Mouse (Mus musculus) limb, embryonic 13.5 days (tissue): ENCODE measurements at regions not wholly inside any gene's neighbourhood (a gene's known extent, or its start where the extent isn't known, plus 50 kb on each side); places are given as distances from the start of the nearest gene placed in this dataset.
A peak's percentile ranks its signal among the peaks of the same experiment; 100 is the strongest.

ENCODE experiments used
- ATAC-seq: fragments of 200-750 bp; cut with Nextera tagmentation; 2 replicates; pipeline ENCODE4 v1.8.0; 2017; ENCODE audit warnings: low read depth, moderate number of reproducible peaks, moderate TSS enrichment; ENCODE audit not compliant: low FRiP score
- H3K27ac ChIP-seq: fragments of 300-500 bp; sonication (generic); 2 replicates; pipeline ENCODE4 v1.5.1; 2015; ENCODE audit warnings: inconsistent platforms, mild to moderate bottlenecking, moderate library complexity
- H3K27me3 ChIP-seq: fragments of 300-500 bp; sonication (generic); 2 replicates; pipeline ENCODE4 v1.6.1; 2015; ENCODE audit warnings: mild to moderate bottlenecking, inconsistent platforms
- H3K36me3 ChIP-seq: fragments of 300-500 bp; sonication (generic); 2 replicates; pipeline ENCODE4 v1.6.1; 2015; ENCODE audit warnings: inconsistent platforms, mild to moderate bottlenecking, moderate library complexity
- H3K4me1 ChIP-seq: fragments of 300-500 bp; sonication (generic); 2 replicates; pipeline ENCODE4 v1.6.1; 2015; ENCODE audit warnings: inconsistent platforms
- H3K4me2 ChIP-seq: fragments of 300-500 bp; sonication (generic); replicated peaks from 2 replicates; pipeline ENCODE4 v1.6.1; 2015; ENCODE audit warnings: inconsistent platforms, mild to moderate bottlenecking, moderate library complexity
- H3K4me3 ChIP-seq: fragments of 300-500 bp; sonication (generic); 2 replicates; pipeline ENCODE4 v1.5.1; 2015; ENCODE audit warnings: moderate library complexity, mild to moderate bottlenecking, inconsistent platforms
- H3K9ac ChIP-seq: fragments of 300-500 bp; sonication (generic); 2 replicates; pipeline ENCODE4 v1.6.1; 2015; ENCODE audit warnings: mild to moderate bottlenecking, inconsistent platforms
- H3K9me3 ChIP-seq: fragments of 300-500 bp; sonication (generic); 2 replicates; pipeline ENCODE4 v1.6.1; 2016; ENCODE audit warnings: inconsistent platforms
- WGBS: fragments of 180-500 bp; shearing (Covaris S2); methylation state at CpG from one replicate; pipeline ENCODE4 v1.1.7; 2015; 5-methylcytosine and 5-hydroxymethylcytosine counted together

DNA sequence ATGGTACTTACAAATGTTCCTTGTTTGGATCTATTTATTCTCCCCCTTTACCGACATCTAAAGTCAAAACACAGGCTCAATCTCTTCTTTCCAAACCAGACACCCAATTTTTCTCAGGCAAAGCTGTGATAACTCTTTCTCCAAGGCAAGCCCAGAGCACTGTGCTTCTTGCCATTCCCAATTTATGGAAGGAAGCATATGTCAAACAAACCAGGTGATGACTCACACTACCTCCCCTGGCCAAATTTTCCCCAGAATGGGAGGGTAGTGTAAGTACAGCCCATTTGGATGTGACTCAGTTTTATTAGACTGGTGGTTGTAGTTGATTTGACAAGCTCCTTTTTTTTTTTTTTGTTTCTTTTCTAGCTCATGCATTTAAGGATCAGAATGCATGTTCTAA is 313.0 kb downstream of the Tex13c3 start:
- WGBS = 79% methylated on average over 1 of the region's 1 CpGs
- no peak overlapping the region for H3K4me3 ChIP-seq
- no peak for ATAC-seq
- no peaks in the 10 kb centered on the region for H3K9me3 ChIP-seq
- no peak overlapping the region for H3K4me2 ChIP-seq
- H3K36me3 ChIP-seq = no peaks in the 10 kb centered on the region
- no peaks in the 10 kb centered on the region for H3K27me3 ChIP-seq
- H3K27ac ChIP-seq = no peak overlapping the region
- no peak overlapping the region for H3K9ac ChIP-seq
- H3K4me1 ChIP-seq = no peaks in the 10 kb centered on the region

- Histone ChIP-seq H3K4me1 (no peaks in the 10 kb centered on the region), H3K4me2 (peak overlapping the region; percentile 45), H3K27me3 (no peaks in the 10 kb centered on the region), H3K4me3 (0 out of 2 replicates have a peak overlapping the region, but pooled peaks have one; percentile 7), H3K36me3 (no peaks in the 10 kb centered on the region), H3K27ac (no peak overlapping the region), H3K9ac (no peak overlapping the region), H3K9me3 (no peaks in the 10 kb centered on the region)
- peak; percentile 71; the same call in 1 of the 2 replicates for ATAC-seq
- 58% methylated on average over 12 of the region's 12 CpGs for WGBS
Measured at GRCm38 (mm10) chrX:19167121-19167853, 313.8 kb downstream of the Tex13c3 start.

GRCm38 (mm10) chrX:19165891-19166644 is 315.1 kb downstream of the Tex13c3 start:
- Histone ChIP-seq H3K4me2 (no peak overlapping the region), H3K4me3 (peak overlapping the region; percentile 11; the same call in 1 of the 2 replicates), H3K9me3 (no peaks in the 10 kb centered on the region), H3K27me3 (no peaks in the 10 kb centered on the region), H3K4me1 (no peaks in the 10 kb centered on the region), H3K27ac (no peak overlapping the region), H3K36me3 (no peaks in the 10 kb centered on the region), H3K9ac (no peak overlapping the region)
- no peak for ATAC-seq
- 76% methylated on average over 5 of the region's 5 CpGs for WGBS

DNA sequence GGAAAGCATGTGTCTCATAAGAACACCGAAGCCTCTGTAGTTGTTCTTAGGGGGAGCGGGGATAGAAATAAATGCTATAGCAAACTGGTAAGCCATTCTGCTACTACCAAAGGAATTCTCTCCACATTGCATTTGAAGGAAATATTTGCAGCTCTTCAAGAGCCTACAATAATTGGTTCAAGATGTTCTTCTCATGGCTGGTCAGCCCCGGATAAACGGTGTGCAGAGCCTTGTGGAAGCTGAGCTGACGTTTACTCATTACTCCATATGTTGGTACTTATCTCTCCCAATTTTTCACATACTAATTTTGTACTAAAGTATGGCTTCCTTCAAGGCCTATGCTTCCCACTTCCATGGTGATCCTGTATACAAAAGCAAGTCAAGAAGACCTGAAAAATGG is 317.0 kb downstream of the Tex13c3 start:
- no peak overlapping the region for H3K27ac ChIP-seq
- ATAC-seq = no peak
- H3K4me3 ChIP-seq = no peak overlapping the region
- no peaks in the 10 kb centered on the region for H3K27me3 ChIP-seq
- H3K36me3 ChIP-seq = no peaks in the 10 kb centered on the region
- no peak overlapping the region for H3K4me2 ChIP-seq
- no peaks in the 10 kb centered on the region for H3K9me3 ChIP-seq
- no peaks in the 10 kb centered on the region for H3K4me1 ChIP-seq
- 49% methylated on average over 5 of the region's 5 CpGs for WGBS
- H3K9ac ChIP-seq = no peak overlapping the region

DNA sequence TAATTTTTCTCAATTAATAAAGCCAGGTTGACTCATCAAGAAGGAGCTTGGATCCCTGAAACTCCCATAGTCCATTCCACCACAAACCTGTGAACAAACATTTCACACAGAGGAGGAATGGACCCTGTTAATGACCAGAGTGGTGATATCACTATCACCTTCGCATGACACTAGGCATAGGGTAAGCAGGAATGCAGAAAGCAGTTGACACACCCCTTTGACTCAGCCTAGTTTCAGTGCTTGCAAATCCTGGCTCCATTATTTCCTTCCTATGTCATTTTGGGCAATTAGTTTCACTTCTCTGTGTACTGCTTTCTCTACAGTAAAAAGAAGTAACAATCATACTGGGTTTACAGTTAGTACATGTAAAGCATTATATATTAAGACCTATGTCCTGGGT is 318.2 kb downstream of the Tex13c3 start:
- Histone ChIP-seq H3K9me3 (no peaks in the 10 kb centered on the region), H3K27me3 (no peaks in the 10 kb centered on the region), H3K4me2 (no peak overlapping the region), H3K36me3 (no peaks in the 10 kb centered on the region), H3K4me3 (no peak overlapping the region), H3K9ac (no peak overlapping the region), H3K27ac (no peak overlapping the region), H3K4me1 (no peaks in the 10 kb centered on the region)
- ATAC-seq = no peak
- WGBS = 75% methylated on average over 1 of the region's 1 CpGs

- Histone ChIP-seq H3K27me3 (no peaks in the 10 kb centered on the region), H3K36me3 (no peaks in the 10 kb centered on the region), H3K4me3 (no peak overlapping the region), H3K4me1 (no peaks in the 10 kb centered on the region), H3K4me2 (no peak overlapping the region), H3K27ac (no peak overlapping the region), H3K9ac (no peak overlapping the region), H3K9me3 (no peaks in the 10 kb centered on the region)
- ATAC-seq = no peak
Measured at GRCm38 (mm10) chrX:19162351-19162750, 318.8 kb downstream of the Tex13c3 start.

DNA sequence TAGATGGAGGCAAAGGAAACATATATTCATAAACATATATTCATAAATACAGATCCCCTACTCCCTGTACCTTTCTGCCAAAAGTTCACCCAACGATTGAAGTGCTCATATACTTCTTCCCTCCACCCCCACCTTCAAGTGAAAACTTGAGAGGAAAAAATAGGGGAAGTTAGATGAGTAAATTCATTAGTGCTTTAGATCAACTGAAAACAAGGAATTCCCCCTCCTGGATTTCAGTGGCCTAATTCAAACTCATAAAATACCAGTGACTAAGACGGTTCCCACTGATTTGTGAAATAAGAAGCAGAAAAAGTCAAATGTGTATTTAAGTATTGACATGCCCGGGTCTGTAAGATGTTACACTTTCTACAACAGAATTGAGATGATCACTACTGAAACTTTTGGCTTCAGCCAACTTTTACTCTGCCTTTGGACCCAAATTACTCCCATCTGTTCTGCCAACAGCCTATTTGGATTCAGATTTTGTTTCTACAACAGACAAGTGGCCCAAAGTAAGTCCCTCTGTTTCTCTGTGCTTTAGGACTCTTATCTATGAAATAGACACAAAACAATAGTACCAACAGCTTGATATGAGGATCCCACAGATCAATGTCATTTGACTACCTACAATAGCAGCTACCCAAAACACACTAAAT is 320.7 kb downstream of the Tex13c3 start:
- H3K27me3 ChIP-seq = no peaks in the 10 kb centered on the region
- H3K27ac ChIP-seq = no peak overlapping the region
- H3K4me2 ChIP-seq = no peak overlapping the region
- H3K9me3 ChIP-seq = no peaks in the 10 kb centered on the region
- H3K4me1 ChIP-seq = no peaks in the 10 kb centered on the region
- H3K36me3 ChIP-seq = no peaks in the 10 kb centered on the region
- 52% methylated on average over 3 of the region's 3 CpGs for WGBS
- no peak for ATAC-seq
- no peak overlapping the region for H3K4me3 ChIP-seq
- no peak overlapping the region for H3K9ac ChIP-seq

DNA sequence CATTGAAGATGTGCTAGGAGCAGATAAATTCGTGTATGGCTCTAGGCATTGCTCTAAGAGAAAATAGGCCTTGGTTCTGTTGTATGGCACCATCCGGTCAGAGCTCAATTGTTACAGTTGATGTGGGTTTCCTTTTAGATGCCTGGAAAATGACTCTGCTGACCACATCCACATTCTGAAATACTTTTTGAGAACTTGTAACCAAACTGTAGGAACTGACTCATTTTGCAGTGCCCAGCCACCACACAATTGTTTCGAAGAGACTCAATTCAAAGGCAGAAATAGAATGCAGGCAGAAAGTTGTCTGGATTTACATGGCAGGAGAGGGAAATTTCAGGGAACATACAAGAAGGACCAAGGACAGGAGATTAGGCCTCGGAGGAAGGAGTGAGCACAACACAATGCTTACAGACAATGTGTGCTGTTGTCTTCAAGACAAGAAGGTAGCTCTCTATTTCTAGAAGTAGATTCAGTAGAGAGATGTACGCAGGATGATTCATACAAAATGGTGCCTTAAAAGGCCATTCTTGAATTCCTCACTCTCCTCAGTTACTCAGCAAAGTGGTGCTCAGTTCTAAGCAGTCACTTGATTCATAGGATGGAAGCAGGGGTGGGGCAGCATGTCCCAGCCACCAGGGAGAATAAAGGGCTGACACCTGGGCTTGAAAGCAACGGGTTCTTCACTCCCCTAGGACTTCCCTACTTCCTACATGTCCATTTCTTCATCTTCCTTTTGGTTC is 323.5 kb downstream of the Tex13c3 start:
- Histone ChIP-seq H3K27me3 (no peaks in the 10 kb centered on the region), H3K9me3 (no peaks in the 10 kb centered on the region), H3K4me1 (no peaks in the 10 kb centered on the region), H3K36me3 (no peaks in the 10 kb centered on the region), H3K4me3 (no peak overlapping the region), H3K4me2 (no peak overlapping the region), H3K27ac (no peak overlapping the region), H3K9ac (no peak overlapping the region)
- WGBS = 76% methylated on average over 6 of the region's 6 CpGs
- ATAC-seq = no peak

DNA sequence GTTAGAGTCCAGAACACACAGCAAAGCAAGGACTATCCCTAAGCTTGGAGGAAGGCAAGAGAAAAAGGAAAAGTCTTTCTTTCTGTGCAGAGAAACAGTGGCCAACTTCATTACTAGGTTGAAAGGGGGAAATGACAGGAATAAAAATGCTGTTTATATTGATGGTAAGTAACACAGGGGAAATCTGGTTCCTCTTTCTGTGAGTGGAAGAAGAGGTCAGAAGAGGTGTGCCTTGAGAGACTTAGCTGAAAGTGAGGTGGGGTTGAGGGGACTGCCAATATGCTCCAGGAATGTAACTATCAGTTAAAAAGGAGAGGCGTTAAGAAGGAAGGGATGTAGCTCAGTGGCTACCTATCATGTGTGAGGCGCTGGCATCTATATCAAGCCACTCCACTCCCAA is 327.5 kb downstream of the Tex13c3 start:
- Histone ChIP-seq H3K4me1 (no peaks in the 10 kb centered on the region), H3K36me3 (no peaks in the 10 kb centered on the region), H3K4me2 (no peak overlapping the region), H3K9me3 (no peaks in the 10 kb centered on the region), H3K27me3 (no peaks in the 10 kb centered on the region), H3K9ac (no peak overlapping the region), H3K4me3 (no peak overlapping the region), H3K27ac (no peak overlapping the region)
- no peak for ATAC-seq
- 91% methylated on average over 2 of the region's 2 CpGs for WGBS

GRCm38 (mm10) chrX:19152170-19152861 is 328.8 kb downstream of the Tex13c3 start:
- ATAC-seq = no peak
- 91% methylated on average over 1 of the region's 1 CpGs for WGBS
- H3K36me3 ChIP-seq = no peaks in the 10 kb centered on the region
- H3K27ac ChIP-seq = no peak overlapping the region
- no peaks in the 10 kb centered on the region for H3K9me3 ChIP-seq
- H3K27me3 ChIP-seq = no peaks in the 10 kb centered on the region
- no peak overlapping the region for H3K9ac ChIP-seq
- no peak overlapping the region for H3K4me2 ChIP-seq
- H3K4me3 ChIP-seq = no peak overlapping the region
- H3K4me1 ChIP-seq = no peaks in the 10 kb centered on the region

- Histone ChIP-seq H3K27ac (no peak overlapping the region), H3K36me3 (no peaks in the 10 kb centered on the region), H3K4me2 (no peak overlapping the region), H3K4me1 (no peaks in the 10 kb centered on the region), H3K9ac (no peak overlapping the region), H3K9me3 (no peaks in the 10 kb centered on the region), H3K4me3 (no peak overlapping the region), H3K27me3 (no peaks in the 10 kb centered on the region)
- ATAC-seq = no peak
- 78% methylated on average over 3 of the region's 3 CpGs for WGBS
Measured at GRCm38 (mm10) chrX:19150606-19151005, 330.5 kb downstream of the Tex13c3 start.
